Mouse (Mus musculus): ENCODE data around the gene Ptprn2. TPM values are rescaled to one million over a fixed set of nuclear protein-coding genes. Genes with fewer than 3 reads are reported as not detected.
A peak's percentile ranks its signal among the peaks of the same experiment; 100 is the strongest.

Ptprn2 gene
- total RNA-seq, 2 experiments from 2014 or later, result not detected

DNA sequence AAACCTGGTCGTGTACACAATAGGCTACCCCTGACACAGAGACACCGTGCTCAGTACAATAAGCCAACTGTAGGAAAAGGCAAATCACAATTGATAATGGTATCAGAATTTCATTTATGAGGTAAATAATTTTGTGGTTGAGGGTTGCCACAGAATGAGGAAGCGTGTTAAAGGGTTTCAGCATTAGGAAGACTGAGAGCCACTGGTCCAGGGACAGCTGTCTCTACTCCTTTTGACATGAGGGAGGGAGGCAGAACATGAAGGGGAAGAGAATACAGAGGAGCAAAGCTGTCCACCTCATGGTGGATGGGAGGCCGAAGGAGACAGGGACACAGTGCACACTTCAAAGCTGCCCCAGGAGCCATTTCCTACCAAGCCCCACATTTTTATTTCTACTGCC, 97.3 kb downstream of the Ptprn2 start:
- ATAC-seq (replicated peaks; ENCODE audit: low FRiP score, low TSS enrichment, poor library complexity, severe bottlenecking), result no peak

GRCm38 (mm10) chr12:116585001-116585400, 99.5 kb downstream of the Ptprn2 start:
- no peak for ATAC-seq (replicated peaks; ENCODE audit: low FRiP score, low TSS enrichment, poor library complexity, severe bottlenecking)

DNA sequence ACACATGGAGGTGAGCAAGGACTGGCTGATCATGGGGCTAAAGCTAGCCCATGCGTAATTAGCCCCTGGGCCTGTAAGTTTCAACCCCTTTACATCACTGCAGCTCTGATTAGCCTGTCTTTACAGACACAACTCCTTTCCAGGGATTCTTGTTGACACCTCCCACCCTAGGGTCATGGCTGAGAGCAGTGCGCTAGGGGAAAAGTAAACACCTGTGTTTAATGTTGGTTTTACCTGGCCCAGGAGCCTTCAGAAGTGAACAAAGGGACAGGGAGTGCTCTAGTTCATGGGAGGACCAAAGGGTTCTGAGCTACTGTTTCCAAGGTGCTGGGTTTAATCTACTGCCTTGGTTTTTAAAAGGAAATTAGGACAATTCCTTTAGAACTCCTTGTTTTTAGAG, 100.6 kb downstream of the Ptprn2 start:
- no peak for ATAC-seq (replicated peaks; ENCODE audit: low FRiP score, low TSS enrichment, poor library complexity, severe bottlenecking)

- no peak for ATAC-seq (replicated peaks; ENCODE audit: low FRiP score, low TSS enrichment, poor library complexity, severe bottlenecking)
Observed at GRCm38 (mm10) chr12:116587548-116587947, 102.0 kb downstream of the Ptprn2 start.

GRCm38 (mm10) chr12:116590076-116590475, 104.6 kb downstream of the Ptprn2 start:
- ATAC-seq (replicated peaks; ENCODE audit: low FRiP score, low TSS enrichment, poor library complexity, severe bottlenecking), result no peak

DNA sequence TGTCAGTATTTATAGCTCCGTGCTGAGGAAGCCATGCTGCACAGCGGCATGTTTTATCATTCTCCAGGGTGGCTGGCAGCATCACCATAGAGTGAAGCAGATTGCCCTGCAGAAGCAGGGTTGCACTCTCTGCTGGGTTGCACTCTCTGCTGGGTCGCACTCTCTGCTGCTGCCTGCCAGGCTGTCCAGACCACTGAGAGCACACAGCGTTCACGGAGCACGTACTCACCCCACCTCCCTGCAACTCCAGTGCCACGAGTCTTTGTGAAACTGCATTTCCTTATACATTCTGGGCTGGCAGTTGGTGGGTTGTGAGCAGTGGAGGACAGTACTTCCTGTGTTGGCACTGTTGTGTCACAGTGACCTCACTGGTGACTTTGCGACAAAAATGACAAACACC, 108.9 kb downstream of the Ptprn2 start:
- no peak for ATAC-seq (replicated peaks; ENCODE audit: low FRiP score, low TSS enrichment, poor library complexity, severe bottlenecking)

DNA sequence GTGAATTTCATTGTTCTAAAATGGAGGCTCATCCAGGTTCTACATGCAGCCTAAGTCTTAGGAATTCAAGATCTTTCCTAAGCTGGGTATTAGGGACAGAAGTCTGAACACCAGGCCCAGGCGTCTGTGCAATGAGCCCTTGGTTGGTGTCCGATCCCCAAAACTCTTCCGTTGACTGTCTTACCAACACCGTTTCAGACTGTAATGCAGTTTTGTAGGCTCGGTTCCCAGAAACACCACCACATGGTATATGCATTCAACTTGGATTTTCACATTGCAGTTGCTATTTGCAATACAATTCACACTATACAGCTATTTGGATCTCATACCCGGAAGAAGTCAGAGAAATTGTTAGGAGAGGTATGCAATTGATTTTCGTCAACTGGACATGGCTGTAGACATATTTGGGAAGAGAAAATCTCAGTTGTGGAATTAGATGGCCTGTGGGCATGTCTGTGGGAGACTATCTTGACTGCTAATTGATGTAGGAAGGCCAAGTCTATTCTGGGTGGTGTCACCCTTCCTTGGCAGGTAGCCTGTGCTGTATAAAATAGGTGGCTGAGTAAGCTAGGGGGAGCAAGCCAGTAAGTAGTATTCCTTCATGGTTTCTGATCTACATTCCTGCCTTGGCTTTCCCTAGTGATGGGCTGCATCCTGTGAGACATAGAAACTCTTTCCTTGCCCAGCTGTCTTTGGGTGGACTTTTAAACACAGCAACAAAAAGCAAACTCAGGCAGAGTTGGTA, 109.5 kb downstream of the Ptprn2 start:
- no peak for ATAC-seq (replicated peaks; ENCODE audit: low FRiP score, low TSS enrichment, poor library complexity, severe bottlenecking)

- ATAC-seq (replicated peaks; ENCODE audit: low FRiP score, low TSS enrichment, poor library complexity, severe bottlenecking), result no peak
Observed at GRCm38 (mm10) chr12:116595727-116596126, 110.2 kb downstream of the Ptprn2 start.

- ATAC-seq (replicated peaks; ENCODE audit: low FRiP score, low TSS enrichment, poor library complexity, severe bottlenecking), result no peak
Observed at GRCm38 (mm10) chr12:116596993-116597392, 111.5 kb downstream of the Ptprn2 start.

GRCm38 (mm10) chr12:116597670-116598069, 112.2 kb downstream of the Ptprn2 start:
- ATAC-seq (replicated peaks; ENCODE audit: low FRiP score, low TSS enrichment, poor library complexity, severe bottlenecking), result no peak

DNA sequence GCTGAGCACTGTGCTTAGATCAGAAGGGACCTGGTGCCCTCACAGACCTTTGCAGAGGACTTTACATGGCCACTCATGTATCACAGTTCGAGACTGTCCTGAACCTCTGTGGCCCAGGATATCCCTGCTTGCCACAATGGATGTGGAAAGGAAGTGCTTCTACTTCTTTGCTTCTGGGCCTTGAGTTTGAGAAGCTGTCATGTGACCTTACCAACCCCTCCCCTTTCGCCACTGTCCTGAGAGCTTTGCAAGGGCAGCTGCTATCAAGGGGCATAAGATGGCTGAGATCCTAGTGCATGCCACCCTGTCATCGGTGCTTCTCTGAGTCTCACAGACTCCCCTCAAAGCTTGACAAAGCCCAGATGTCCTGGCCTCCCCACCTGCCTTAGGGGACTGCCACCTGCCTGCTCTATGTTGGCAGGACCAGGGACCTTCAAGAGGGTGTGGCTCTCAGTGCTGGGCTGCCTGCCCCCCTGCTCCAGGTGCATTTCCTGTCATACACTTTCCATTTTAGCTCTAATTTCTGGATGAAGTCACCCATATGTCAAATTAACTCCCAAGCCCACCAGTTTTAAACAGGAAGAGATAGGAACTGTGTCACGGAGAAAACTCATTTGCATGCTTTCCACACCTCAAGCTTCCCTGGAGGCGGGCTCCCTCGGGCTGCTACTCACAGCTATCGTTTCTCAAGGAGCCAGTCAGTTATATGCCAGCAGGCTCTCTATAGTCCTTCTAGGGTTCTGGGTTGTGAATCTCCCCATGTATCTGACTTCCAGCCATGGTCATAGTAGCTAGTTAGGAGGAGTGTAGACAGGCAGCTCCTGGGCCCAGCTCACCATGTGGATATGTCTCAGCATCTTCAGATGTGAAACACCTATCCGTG, 112.8 kb downstream of the Ptprn2 start:
- ATAC-seq (replicated peaks; ENCODE audit: low FRiP score, low TSS enrichment, poor library complexity, severe bottlenecking), result no peak

DNA sequence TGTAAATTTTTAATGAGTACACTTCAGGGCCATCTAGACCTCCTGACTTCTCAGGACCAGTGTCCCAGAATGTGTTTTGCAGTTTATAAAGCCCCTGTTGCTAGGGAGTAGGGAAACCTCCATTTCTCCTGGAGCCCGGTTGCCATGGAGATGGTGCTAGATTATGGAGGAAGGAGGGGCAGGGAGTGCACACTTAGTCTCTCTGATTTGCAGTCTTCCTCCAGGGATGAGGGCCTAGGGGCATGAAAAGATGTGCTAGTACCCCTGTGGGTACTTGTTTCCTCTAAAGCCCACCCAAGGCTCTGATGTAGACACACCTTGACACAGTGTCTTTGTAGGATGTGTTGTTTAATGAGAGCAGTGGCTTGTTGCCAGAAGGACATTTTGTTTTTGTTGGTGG, 114.0 kb downstream of the Ptprn2 start:
- ATAC-seq (replicated peaks; ENCODE audit: low FRiP score, low TSS enrichment, poor library complexity, severe bottlenecking), result no peak

GRCm38 (mm10) chr12:116600054-116600453, 114.5 kb downstream of the Ptprn2 start:
- no peak for ATAC-seq (replicated peaks; ENCODE audit: low FRiP score, low TSS enrichment, poor library complexity, severe bottlenecking)

- no peak for ATAC-seq (replicated peaks; ENCODE audit: low FRiP score, low TSS enrichment, poor library complexity, severe bottlenecking)
Observed at GRCm38 (mm10) chr12:116601395-116601794, 115.9 kb downstream of the Ptprn2 start.

DNA sequence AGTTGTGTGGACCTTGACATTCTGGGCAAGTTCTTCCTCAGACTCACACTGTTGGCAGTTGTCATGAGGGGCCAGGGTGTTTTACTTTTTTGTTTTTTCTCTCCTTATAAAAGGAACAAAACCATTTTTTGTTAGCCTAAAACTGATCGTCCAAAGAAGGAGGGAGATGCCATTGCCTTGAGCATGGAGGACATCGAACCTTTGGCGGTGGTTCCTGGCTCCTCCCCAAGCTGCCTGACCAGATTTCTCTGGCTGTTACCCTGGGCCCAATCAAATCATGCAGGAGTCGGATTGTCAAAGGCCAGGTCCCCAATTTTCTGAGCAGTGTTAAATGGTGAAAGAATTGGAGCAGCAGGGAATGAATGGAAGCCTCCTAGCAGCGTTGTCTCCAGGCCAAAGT, 116.4 kb downstream of the Ptprn2 start:
- ATAC-seq (replicated peaks; ENCODE audit: low FRiP score, low TSS enrichment, poor library complexity, severe bottlenecking), result no peak

DNA sequence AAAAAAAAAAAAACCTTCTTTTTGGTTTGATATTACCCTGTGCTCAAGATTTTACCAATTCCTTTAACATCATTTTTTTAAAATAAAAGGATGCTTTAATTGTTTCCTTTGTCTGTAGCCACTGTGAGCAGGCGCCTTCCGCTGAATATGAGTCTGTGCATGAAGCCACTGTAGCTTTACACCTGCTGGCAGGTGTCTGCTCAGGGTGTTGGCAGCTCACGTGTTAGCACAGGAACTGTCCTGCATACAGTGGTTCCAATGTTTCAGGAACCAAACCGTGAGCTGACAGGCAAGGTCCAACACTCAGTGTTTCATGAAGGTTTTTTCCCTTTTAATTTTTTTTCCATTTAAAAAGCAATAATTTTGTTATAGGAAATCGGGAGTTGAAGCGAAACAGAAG, 123.1 kb downstream of the Ptprn2 start:
- no peak for ATAC-seq (replicated peaks; ENCODE audit: low FRiP score, low TSS enrichment, poor library complexity, severe bottlenecking)

- ATAC-seq (replicated peaks; ENCODE audit: low FRiP score, low TSS enrichment, poor library complexity, severe bottlenecking), result peak; percentile 92
Observed at GRCm38 (mm10) chr12:116619868-116620267, 134.3 kb downstream of the Ptprn2 start.

DNA sequence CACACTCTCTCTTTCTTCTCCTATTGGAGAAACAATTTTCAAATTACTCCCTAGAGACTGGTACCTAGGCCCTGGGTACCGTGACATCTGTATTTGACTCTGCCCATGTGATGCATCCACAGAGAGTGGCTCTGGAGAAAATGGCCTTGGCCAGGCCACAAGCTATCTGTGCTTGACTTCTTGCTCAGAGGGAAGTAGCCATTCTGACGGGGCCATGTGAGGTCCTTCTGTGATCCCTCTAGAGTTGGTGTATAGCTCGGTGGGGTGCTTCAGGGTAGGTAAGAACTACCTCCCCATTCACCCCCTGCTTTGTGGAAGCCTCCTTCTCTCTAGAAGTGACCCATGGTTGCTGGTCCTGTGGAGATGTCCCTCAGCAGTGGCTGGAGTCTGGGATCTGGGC, 134.8 kb downstream of the Ptprn2 start:
- no peak for ATAC-seq (replicated peaks; ENCODE audit: low FRiP score, low TSS enrichment, poor library complexity, severe bottlenecking)

DNA sequence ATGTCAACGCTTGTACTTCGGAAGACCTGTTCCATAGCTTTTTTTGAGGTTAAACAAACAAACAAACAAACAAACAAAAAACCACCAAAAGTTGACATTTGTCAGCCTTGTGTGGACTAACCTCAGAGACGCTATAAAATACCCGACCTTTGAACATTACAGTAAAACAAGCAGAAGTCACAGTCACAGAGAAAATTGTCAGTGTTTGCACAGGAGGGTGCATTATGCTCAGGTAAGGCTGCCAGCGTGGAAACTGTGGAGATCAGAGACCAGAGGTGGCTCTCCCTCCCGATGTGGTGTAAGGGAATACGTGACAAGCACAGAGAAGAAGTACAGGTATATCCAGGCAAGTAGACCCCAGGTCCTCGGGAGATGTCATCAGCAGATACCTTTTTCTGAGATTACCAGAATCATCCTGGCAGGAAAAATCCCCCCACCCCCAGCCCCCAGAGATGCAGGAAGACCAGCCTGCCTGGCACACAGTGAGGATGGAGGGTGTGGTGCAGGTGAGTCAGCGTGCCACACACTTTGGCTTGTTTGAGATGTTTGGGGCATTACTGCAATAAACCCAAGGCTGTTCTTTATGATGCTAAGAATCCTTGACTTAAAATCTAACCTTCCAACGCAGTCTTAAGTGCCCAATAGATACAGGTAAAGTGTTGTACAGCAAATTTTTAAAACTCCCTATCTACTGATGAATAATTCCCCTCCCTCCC, 136.0 kb downstream of the Ptprn2 start:
- no peak for ATAC-seq (replicated peaks; ENCODE audit: low FRiP score, low TSS enrichment, poor library complexity, severe bottlenecking)
